Mouse (Mus musculus): Measurements from ENCODE around the gene H1f0.

H1f0 gene

DNA sequence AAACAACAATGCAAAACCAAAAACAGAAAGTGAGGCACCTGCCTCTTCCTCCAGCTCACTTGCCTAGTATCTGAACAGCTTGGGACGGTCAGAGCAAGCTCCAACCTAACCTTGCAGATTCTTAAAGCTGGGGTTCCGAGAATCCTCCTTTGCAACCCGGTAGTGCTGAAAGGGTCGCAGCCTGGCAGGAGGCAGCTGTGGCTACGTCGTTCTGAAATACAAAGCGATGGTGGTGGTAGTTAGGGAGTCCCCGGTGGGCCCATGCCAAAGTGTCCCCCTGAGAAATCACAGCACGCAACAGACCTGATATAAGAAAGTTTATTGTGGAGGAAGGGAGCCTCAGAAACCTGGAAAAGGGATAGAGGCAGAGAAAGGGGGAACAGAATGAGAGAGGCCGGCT, 10.1 kb downstream of the H1f0 start:
- no peak for DNase-seq (ENCODE audit: low spot score in 2 of 2)

DNA sequence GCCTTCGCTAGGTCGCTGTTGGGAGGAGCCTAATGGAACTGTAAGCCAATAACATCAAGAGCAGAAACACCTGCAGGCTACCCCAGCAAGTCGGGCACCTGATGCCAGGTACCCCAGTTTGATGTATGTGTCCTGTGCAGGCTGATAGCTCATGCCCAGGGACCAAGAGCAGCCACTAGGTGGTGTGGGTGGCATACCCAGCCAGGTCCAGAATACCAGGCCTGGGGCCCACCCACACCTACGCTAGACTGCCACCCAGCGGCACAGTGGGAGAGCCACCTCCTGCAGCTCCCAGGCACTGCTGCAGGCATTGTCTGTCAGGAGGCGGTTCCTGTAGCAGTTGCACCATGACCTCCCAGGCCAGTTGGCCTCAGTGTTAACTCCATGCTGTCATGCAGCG, 10.6 kb downstream of the H1f0 start:
- DNase-seq (ENCODE audit: low spot score in 2 of 2), result peak; percentile 85 to 87

DNA sequence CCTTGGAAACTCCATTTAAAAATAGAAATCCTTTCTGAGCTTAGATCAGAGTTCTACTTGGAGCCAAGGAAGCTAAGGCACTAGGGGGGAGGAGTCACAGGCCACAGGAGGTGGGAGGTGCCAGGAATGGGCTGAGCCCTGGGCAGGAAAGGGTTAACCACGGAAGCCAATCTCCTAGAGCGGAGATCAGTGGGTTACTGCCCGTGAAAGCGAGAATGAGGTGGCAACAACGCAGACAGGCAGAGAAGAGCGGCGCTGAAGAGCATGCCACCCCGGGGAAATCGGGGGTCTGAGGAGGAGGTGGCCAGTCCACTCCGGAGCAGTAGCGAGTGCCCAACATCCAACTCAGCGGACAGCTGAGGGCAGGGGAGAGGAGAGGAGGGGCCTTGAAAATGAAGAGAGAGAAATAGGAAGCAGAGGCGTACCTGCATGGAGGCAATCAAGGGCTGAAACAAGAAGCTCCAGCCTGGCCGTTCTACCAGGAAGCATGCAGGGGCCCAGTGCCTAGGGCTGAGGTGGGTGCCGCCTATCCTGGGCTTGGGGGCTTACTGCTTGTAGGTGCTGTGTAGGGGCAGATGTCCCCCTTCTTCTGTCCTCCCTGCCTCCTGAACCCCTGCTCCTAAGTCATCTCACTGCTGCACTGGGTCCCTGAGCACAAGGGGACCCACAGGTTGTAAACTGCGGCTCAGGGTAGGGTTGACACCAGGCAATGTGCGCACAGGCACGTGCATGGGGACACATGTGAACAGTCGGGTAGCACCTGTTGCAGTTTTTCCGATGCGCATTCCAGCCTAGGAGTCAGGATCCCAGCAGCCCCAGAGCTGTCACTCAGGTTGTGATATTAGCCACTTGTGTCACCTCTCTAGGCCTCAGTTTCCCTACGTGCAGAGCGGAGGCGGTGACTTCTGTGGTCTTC, 12.5 kb downstream of the H1f0 start:
- DNase-seq (ENCODE audit: low spot score in 2 of 2), result no peak

DNA sequence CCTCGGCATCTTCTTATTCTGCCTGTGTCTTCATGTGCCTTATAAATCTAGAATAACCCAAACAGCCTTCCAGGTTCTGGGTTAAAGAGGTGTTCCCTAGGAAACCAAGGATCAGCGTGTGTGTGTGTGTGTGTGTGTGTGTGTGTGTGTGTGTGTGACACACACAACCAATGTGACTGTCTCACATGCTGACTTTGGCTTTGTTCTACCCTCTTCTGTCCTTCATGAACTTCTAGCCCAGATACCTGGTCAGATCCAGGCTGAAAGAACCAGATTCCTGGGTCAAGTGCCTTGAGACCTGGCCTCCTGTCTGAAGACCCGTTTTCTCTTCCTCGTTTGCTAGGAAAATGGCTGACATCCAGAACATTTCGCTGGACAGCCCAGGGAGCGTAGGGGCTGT, 13.3 kb downstream of the H1f0 start, which contains the start of gene Galr3:
TSS of gene Galr3 (plus strand) at position 301 of the 400 bp plus-strand sequence.
- DNase-seq (ENCODE audit: low spot score in 2 of 2), result no peak

DNA sequence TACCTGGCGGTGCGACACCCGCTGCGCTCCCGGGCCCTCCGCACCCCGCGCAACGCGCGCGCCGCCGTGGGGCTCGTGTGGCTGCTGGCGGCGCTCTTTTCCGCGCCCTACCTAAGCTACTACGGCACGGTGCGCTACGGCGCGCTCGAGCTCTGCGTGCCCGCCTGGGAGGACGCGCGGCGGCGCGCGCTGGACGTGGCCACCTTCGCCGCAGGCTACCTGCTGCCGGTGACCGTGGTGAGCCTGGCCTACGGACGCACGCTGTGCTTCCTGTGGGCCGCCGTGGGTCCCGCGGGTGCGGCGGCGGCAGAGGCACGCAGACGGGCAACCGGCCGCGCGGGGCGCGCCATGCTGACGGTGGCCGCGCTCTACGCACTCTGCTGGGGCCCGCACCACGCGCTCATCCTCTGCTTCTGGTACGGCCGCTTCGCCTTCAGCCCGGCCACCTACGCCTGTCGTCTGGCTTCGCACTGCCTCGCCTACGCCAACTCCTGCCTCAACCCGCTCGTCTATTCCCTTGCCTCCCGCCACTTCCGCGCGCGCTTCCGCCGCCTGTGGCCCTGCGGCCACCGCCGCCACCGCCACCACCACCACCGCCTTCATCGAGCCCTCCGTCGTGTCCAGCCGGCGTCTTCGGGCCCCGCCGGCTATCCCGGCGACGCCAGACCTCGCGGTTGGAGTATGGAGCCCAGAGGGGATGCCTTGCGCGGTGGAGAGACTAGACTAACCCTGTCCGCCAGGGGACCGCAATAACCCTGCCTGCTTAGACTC, 14.7 kb downstream of the H1f0 start:
- no peak for DNase-seq (ENCODE audit: low spot score in 2 of 2)

DNA sequence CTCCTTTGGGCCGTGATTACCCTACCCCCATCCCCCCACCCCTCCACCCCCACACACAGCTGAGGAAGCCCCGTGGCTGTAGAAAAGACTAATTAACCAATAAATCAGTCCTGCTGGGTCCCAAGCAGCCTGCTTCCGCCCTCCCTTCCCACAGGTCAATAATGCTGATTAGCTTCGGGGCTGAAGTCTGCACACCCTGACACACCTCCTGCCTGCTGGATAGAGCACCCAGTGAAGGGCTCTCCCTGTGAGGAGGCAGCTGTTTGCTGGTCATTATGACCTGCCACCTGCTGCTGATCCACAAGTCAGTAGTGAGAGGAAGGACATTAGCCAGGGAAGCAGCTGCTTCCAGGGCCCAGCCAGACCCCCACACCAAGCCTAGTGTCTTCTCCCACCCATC, 16.6 kb downstream of the H1f0 start:
- DNase-seq (ENCODE audit: low spot score in 2 of 2), result no peak

DNA sequence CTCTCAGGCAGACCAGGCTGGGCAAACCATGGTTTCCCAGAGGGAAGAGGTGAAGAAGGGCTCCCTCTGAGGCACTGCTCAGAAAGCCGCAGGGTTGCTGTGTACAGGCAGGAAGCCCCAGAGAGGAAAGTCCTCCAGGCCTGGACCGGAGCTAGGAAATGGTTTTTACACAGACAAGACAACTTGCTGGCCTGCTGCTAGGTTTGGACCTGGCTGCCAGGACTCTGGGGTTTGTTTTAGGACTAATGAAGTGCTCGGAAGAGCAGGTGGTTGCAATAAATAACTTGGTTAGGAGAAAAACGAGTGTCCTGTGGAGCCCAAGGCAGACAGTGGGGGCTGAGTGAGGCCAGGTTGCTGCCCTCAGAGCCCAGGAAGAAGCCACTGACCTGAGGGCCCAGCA, 19.9 kb downstream of the H1f0 start:
- DNase-seq (ENCODE audit: low spot score in 2 of 2), result no peak

DNA sequence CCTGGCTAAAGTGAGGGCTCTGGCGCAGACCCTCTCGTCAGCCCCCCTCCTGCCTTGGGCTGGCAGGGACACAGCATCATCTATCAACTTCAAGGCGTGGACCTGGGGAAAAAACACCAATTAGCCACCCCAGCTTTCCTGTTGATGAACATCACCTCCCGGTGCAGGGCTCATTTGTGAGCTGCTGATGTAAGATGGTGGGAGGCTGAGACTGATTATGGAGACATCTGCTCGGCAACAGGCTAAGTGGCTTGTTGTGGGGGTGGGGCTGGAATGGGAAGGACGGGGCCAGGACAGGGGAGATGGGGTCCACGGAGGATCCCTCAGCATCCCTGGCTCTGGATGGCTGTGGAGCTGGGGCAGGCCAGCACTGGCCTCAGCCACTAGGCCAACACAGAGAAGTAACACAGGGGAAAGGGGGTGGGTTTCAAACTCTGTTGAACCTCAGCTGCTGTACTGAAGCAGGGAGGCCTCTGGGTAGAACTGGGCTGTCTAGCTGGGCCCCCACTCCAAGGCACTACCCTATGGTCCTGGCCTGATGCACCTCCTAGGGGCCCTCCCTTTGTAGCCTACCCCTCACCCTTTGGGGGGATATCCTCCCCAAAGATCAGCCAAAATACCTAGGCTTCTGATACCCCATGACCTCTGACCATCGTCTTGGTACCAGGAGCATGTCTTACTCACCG, 22.1 kb downstream of the H1f0 start:
- DNase-seq (ENCODE audit: low spot score in 2 of 2), result no peak

DNA sequence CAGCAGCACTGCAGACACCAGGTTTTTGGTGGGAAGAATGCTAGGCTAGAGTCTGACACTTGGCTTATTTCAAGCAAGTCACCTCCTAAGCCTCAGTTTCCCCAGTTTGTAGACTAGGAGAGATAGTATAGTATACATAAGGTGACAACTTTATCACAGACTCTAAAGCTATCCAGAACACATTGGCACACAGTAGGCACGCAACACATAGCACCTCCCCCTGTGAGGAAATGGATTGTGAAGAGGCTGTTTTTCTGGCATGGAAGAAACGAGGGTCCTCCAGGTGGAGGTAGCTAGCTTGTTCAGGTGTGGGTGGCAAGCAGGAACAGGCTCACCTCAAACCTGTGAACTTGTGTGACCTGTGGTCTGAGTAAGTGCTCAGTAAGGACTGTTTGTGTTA, 22.7 kb downstream of the H1f0 start:
- DNase-seq (ENCODE audit: low spot score in 2 of 2), result no peak

DNA sequence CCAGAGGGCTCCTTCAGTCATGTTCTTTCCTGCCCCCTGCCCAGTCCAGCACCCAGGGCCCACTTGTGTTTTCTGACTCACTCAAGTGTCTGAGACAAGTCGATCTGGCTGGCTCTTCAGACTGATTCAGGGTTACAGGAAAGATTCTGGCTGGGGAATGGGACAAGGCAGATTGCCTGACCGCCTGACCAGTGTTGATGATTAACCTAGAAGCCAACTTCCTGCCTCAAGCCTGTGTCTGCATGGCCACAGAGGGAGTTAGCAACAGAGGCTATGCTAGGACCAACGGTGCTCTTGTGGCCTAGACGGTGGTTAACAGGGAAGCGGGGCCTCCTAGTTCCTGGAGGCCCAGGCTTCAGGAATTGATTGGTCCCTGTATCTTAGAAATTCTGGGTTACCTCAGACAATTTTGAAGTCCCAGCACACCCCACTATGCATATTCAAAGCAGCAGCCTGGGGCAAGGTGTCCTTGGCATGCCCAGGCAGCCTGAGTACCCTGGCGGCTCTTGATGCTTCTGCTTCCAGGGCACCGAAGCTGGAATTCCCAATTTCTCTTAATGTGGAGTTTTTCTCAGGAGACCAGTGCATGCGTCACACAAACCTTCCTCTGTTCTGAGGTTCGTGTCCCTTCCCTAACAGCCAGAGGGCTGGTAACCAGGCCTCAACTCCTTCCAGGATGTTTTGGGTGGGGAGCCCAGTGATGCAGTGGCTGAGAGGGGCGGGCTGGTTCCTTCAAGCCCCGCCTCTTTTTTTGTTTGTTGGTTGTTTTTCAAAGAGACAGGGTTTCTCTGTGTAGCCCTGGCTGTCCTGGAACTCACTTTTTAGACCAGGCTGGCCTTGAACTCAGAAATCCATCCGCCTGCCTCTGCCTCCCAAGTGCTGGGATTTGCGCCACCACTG, 23.5 kb downstream of the H1f0 start:
- no peak for DNase-seq (ENCODE audit: low spot score in 2 of 2)

DNA sequence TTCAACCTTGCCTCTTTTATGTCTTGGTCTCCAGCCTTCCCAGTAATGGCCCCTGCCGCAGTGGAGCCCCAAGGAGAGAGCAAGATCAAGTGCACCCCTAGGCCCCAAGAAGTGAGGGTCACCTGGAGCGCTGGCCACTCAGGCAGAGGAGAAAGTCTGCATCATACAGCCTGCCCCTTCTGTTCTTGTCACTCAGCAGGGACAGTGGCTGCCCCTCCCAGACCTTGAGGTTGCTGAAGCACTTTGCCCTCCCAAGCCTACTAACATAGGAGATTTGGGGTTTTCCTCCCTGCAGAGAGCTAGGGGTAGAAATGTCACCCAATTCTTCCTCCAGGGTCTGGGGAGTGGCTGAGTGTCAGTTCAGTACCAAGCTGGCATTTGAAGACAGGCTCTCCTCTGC, 24.1 kb downstream of the H1f0 start:
- no peak for DNase-seq (ENCODE audit: low spot score in 2 of 2)

DNA sequence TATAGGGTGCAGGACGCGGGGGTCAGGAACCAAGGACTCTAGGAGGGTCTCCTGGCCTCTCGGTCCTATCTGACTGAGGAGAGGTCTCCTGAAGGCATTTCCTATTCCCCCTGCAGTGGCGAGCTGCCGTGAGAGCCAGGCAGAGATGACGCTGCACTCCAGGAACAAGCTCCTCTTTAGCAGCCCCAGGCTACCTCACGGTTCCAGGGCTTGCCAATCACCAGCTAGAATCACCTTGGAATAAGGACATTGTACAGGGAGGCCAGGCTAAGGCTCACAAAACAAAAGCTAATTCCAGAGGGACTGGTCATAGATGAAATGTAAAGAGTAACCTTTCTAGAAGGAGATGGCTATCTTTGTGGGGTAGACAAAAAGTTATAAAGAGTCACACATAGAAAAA, 28.4 kb downstream of the H1f0 start:
- no peak for DNase-seq (ENCODE audit: low spot score in 2 of 2)

DNA sequence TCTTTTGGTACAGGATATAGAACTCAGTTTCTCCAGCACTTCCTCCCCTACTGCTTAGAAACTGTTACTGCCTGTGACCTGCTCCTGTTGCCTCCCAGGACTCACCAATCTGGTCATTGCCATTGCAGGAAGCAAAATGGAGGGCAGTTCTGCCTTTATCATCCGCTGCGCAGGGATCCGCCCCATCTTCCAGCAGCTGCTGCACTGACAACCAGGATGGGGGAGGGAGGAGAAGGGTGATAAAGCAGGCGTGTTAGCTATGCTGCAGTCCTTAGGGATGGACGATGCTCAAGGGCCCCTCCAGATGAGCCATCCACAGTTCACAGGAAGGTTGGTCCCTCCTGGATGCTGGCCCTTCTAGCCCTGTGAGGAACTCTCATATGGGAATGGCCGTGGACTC, 29.6 kb downstream of the H1f0 start:
- DNase-seq (ENCODE audit: low spot score in 2 of 2), result peak; percentile 17 to 33

DNA sequence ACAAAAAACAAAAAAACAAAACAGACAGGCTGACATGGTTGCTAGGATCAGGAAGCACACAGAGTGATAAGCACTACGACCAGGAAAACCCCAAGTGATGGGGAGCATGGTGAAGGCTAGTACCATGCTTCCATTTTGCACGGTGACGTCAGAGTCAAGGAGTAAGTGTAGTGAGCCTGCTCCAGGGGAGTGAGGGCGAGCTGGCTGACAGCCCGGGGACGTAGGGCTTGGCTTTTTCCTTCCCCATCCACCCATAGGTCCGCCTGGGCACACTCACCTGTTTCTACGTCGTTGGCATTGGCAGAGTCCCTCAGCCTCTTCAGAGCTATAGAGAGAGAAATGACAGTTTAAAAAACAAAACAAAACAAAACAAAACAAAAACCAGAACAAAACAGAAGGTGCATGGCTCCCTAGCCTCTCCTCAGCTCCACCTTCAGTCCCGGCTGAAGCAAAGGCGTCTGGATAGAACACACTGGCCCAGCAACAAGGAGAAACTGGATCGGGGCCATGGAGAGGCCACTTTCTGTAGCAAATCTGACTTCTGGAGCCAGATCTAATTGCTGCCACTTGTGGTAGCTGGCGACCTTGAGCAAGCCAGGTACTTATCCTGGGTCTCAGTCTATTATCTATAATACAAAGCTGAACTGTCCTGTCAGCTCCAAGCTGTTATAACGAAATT, 32.8 kb downstream of the H1f0 start:
- no peak for DNase-seq (ENCODE audit: low spot score in 2 of 2)

DNA sequence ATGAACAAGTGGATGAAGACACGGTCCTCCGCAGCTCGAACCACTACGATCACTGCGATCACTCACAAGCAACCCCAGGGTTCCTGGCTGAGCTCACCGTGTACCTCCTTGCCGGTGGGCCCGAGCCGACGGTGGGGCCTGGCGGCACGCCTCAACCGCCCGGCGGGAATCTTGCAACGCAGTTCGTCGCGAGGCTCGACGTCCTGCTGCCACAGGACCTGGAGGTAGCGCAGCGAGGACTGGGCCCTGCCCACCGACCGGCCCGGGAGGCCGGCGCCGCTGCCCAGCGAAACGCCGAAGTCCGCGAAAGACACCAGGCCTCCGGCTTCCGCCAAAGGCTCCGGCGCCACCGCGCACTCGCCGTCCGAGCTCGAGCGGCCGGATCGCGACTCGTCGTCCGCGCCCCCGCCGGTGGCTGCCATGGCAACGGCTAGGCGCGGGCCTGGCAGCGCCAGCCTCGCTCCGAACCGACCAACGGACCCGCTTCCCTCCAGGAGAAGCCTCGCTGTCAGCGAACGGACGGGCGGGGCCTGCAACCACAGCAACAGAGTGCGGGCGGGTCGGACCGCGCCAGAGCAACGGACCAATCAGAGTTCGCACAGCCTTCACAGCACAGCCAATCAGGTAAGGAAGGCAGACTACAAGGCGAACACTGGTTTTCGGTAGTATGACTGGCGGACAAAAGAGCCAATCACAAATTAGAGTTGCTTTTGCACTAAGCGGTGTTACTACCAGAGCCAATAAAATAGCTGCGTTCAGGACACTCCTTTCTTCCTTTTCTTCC, 34.3 kb downstream of the H1f0 start, which contains the start of gene Ankrd54:
TSS of gene Ankrd54 (minus strand) at position 518 of the 784 bp plus-strand sequence.
- DNase-seq (ENCODE audit: low spot score in 2 of 2), result peak; percentile 97 to 98

DNA sequence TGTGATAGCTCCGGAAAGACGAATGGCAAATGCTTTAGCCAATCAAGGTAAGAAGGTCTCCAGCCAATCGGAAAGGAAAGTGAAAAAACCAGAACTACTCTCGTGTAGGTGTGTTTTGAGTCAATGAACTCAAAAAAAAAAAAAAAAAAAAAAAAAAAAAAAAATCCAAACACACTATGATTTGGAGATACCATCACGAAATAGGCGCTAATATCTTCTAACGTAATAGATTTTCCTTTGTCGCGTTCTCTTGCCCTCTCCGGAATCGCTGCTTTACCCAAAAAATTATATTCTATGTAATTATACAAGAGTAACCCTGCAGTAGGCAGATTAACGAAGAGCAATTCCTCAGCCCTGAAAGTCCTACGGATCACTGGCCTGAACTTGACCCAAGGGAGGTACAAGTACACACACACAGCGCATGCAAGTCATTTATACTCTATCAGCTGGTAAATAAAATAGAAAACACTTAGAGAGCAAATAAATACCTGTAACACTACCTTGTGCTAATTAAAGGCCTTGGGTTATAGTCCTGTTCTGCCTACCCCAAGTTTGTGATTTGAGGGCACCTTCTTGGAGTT, 35.0 kb downstream of the H1f0 start:
- DNase-seq (ENCODE audit: low spot score in 2 of 2), result no peak

DNA sequence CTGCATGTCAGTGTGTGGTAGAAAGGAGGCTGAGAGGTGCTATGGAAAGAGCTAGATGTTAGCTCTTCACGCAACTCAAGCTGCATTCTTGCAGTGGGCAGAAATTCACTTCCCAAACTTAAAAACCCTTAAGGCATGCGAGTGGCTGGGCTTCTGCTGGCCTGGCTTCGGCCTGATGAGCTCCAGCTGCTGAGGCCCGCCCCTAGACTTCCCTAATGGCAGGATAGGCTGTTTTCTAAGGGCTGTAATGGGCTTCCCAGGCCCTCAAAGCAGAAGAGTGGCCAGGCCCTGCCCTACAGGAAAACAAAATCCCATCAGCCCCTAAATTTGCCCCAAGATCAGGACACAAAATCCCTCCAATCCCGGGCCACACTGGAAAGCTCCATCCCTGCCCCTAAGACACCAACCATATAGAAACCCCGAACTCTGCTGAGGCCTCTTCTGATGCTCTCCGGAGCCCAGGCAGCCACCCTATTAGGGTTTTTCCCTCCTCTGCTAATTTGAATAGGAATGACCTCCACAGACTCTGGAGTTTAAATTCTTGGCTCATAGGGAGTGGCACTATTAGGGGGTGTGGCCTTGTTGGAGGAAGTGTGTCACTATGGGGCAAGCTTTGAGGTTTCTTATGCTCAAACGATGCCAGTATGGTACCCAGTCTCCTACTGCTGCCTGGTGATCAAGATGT, 37.0 kb downstream of the H1f0 start:
- no peak for DNase-seq (ENCODE audit: low spot score in 2 of 2)

DNA sequence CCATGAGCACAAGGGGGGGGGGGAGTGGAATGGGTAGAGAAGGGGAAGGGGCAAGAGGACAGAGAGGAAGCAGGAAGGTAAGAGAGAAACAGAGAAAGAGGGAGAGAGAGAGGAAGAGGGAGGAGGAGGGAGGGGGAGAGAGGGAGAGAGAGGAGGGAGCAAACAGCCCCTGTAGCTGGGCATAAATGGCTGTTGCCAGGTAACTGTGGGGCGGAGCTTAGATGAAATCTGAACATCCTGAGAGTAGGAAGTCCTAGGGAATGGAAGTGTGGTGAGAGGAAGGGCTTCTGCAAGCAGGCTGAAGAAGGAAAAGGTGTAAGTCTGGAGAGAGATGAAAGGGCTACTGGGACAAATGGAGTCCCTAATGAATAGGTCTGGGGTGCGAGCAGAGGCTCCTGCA, 38.0 kb downstream of the H1f0 start:
- DNase-seq (ENCODE audit: low spot score in 2 of 2), result no peak

DNA sequence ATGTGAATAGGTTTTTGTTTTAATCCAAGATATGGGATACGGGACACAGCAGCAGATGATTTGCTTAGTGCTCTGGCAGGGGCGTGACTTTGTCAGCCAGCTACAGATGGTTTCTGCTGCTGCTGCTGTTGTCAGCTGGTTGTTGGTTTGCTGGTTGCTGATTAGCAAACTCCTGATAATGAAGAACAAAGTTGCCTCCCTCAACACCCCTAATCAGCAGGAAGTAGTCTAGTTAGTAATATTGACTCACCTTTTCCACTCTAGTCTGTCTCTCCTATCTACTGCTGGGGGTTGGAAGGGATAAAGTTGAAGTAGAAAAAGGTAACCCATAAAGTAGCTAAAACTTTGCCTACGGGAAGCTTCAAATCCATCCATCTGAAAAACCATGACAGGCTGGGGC, 39.4 kb downstream of the H1f0 start:
- DNase-seq (ENCODE audit: low spot score in 2 of 2), result no peak

Data from spleen, postnatal 36 days (tissue).